Mouse (Mus musculus) MEL (cell line): ENCODE results near the gene 4930426L09Rik. TPM values are rescaled to one million over a fixed set of nuclear protein-coding genes. Genes with fewer than 3 reads are reported as not detected.

Source experiments
- DNase-seq: peaks from one replicate; pipeline ENCODE4 v3.0.0; 2011; ENCODE audit warnings: low read depth, low spot score
- H3K27ac ChIP-seq: 2 replicates; pipeline ENCODE4 v1.5.1; 2012; ENCODE audit warnings: low read depth, mild to moderate bottlenecking, control low read depth, low read length, moderate library complexity; ENCODE audit not compliant: control insufficient read depth
- H3K27me3 ChIP-seq, 2 experiments: fragments of 150-350 bp in 1 of 2; sonication (generic) in 1 of 2; 2 replicates each; pipeline ENCODE4 v1.6.1; 2012; ENCODE audit warnings: low read length in 2 of 2, mild to moderate bottlenecking in 2 of 2, improper control_type of control experiment in 1 of 2, moderate library complexity in 1 of 2; ENCODE audit not compliant: insufficient read depth in 2 of 2, control insufficient read depth in 1 of 2
- H3K36me3 ChIP-seq, 2 experiments: 2 replicates each; pipeline ENCODE4 v1.6.1; 2012 to 2014; ENCODE audit warnings: low read length in 2 of 2, improper control_type of control experiment in 1 of 2, inconsistent platforms in 1 of 2, mild to moderate bottlenecking in 1 of 2; ENCODE audit not compliant: insufficient read depth in 2 of 2, control insufficient read depth in 1 of 2
- H3K4me1 ChIP-seq, 2 experiments: fragments of 150-350 bp in 1 of 2; sonication (generic) in 1 of 2; 2 replicates each; pipeline ENCODE4 v1.6.1; 2012; ENCODE audit warnings: low read length in 2 of 2, improper control_type of control experiment in 1 of 2, mild to moderate bottlenecking in 1 of 2; ENCODE audit not compliant: insufficient read depth in 2 of 2, control insufficient read depth in 1 of 2
- H3K4me3 ChIP-seq, 2 experiments: fragments of 150-350 bp in 1 of 2; sonication (generic) in 1 of 2; 2 replicates each; pipeline ENCODE4 v1.5.1; 2012; ENCODE audit warnings: low read depth in 2 of 2, low read length in 2 of 2, mild to moderate bottlenecking in 2 of 2, moderate library complexity in 2 of 2, control low read depth in 1 of 2, improper control_type of control experiment in 1 of 2; ENCODE audit not compliant: control insufficient read depth in 1 of 2, insufficient read depth in 1 of 2
- H3K79me2 ChIP-seq: 2 replicates; pipeline ENCODE4 v1.6.1; 2012; ENCODE audit warnings: mild to moderate bottlenecking, low read length, moderate library complexity; ENCODE audit not compliant: control insufficient read depth, poor library complexity, insufficient read depth
- H3K9ac ChIP-seq: 2 replicates; pipeline ENCODE4 v1.6.1; 2012; ENCODE audit warnings: low read depth, mild to moderate bottlenecking, control low read depth, low read length, moderate library complexity; ENCODE audit not compliant: control insufficient read depth, poor library complexity, severe bottlenecking
- H3K9me3 ChIP-seq: fragments of 150-350 bp; sonication (generic); replicated peaks from 2 replicates; pipeline ENCODE4 v1.6.1; 2012; ENCODE audit warnings: mild to moderate bottlenecking, low read length, improper control_type of control experiment, moderate library complexity; ENCODE audit not compliant: insufficient read depth
- BHLHE40 ChIP-seq: IDR thresholded peaks from 2 replicates; pipeline ENCODE4 v1.6.1; 2012; ENCODE audit warnings: low read depth, mild to moderate bottlenecking, inconsistent platforms, low read length, improper control_type of control experiment, borderline replicate concordance
- CHD2 ChIP-seq: IDR thresholded peaks from 2 replicates; pipeline ENCODE4 v1.6.1; 2011; ENCODE audit warnings: low read length, improper control_type of control experiment
- CTCF ChIP-seq, 3 experiments: IDR thresholded peaks in 2 of 3; conservative IDR thresholded peaks in 1 of 3; 2 replicates each; pipeline ENCODE4 v1.5.1; 2011 to 2012; ENCODE audit warnings: low read length in 3 of 3, low read depth in 2 of 3, mild to moderate bottlenecking in 2 of 3, improper control_type of control experiment in 1 of 3, inconsistent platforms in 1 of 3, mixed read lengths in 1 of 3, moderate library complexity in 1 of 3; ENCODE audit not compliant: control insufficient read depth in 1 of 3, insufficient read depth in 1 of 3, poor library complexity in 1 of 3, severe bottlenecking in 1 of 3
- E2F4 ChIP-seq: IDR thresholded peaks from 2 replicates; pipeline ENCODE4 v1.6.1; 2011; ENCODE audit warnings: low read depth, low read length, improper control_type of control experiment, borderline replicate concordance
- ELF1 ChIP-seq: IDR thresholded peaks from 2 replicates; pipeline ENCODE4 v1.6.1; 2014; ENCODE audit warnings: low read depth, mild to moderate bottlenecking, inconsistent platforms, low read length, improper control_type of control experiment, moderate library complexity
- EP300 ChIP-seq, 2 experiments: IDR thresholded peaks; 2 replicates each; pipeline ENCODE4 v1.6.1; 2011; ENCODE audit warnings: improper control_type of control experiment in 2 of 2, low read length in 2 of 2, low read depth in 1 of 2, mild to moderate bottlenecking in 1 of 2
- ETS1 ChIP-seq: IDR thresholded peaks from 2 replicates; pipeline ENCODE4 v1.6.1; 2012; ENCODE audit warnings: low read depth, mild to moderate bottlenecking, inconsistent platforms, low read length, improper control_type of control experiment, moderate library complexity
- GABPA ChIP-seq: IDR thresholded peaks from 2 replicates; pipeline ENCODE4 v1.6.1; 2012; ENCODE audit warnings: low read depth, mild to moderate bottlenecking, inconsistent platforms, low read length, improper control_type of control experiment, moderate library complexity
- GATA1 ChIP-seq: IDR thresholded peaks from 2 replicates; pipeline ENCODE4 v1.6.1; 2011; ENCODE audit warnings: low read depth, low read length, improper control_type of control experiment
- KAT2A ChIP-seq: conservative IDR thresholded peaks from 2 replicates; pipeline ENCODE4 v1.6.1; 2012; ENCODE audit warnings: low read depth, low read length, improper control_type of control experiment, inconsistent platforms
- MAX ChIP-seq: IDR thresholded peaks from 2 replicates; pipeline ENCODE4 v1.6.1; 2011; ENCODE audit warnings: low read length, improper control_type of control experiment
- MEF2A ChIP-seq: IDR thresholded peaks from 2 replicates; pipeline ENCODE4 v1.6.1; 2014; ENCODE audit warnings: low read depth, mild to moderate bottlenecking, inconsistent platforms, low read length, improper control_type of control experiment; ENCODE audit not compliant: poor library complexity, insufficient replicate concordance, severe bottlenecking; ENCODE audit errors: extremely low read depth
- MYC ChIP-seq: IDR thresholded peaks from 2 replicates; pipeline ENCODE4 v1.6.1; 2011; ENCODE audit warnings: low read depth, mild to moderate bottlenecking, low read length, improper control_type of control experiment, moderate library complexity
- NELFE ChIP-seq: IDR thresholded peaks from 2 replicates; pipeline ENCODE4 v1.6.1; 2011; ENCODE audit warnings: low read depth, low read length, improper control_type of control experiment
- NRF1 ChIP-seq: IDR thresholded peaks from 2 replicates; pipeline ENCODE4 v1.6.1; 2014; ENCODE audit warnings: low read depth, mild to moderate bottlenecking, inconsistent platforms, low read length, improper control_type of control experiment, moderate library complexity; ENCODE audit not compliant: poor library complexity, insufficient read depth, severe bottlenecking
- POLR2AphosphoS2 ChIP-seq: IDR thresholded peaks from 2 replicates; pipeline ENCODE4 v1.6.1; 2011; ENCODE audit warnings: low read length, improper control_type of control experiment
- RAD21 ChIP-seq: IDR thresholded peaks from 2 replicates; pipeline ENCODE4 v1.6.1; 2011; ENCODE audit warnings: mild to moderate bottlenecking, low read depth, low read length, improper control_type of control experiment
- RCOR1 ChIP-seq: IDR thresholded peaks from 2 replicates; pipeline ENCODE4 v1.6.1; 2012; ENCODE audit warnings: low read depth, mild to moderate bottlenecking, inconsistent platforms, low read length, improper control_type of control experiment
- SIN3A ChIP-seq: IDR thresholded peaks from 2 replicates; pipeline ENCODE4 v1.6.1; 2012; ENCODE audit warnings: low read length, improper control_type of control experiment, inconsistent platforms
- SMC3 ChIP-seq: IDR thresholded peaks from 2 replicates; pipeline ENCODE4 v1.6.1; 2011; ENCODE audit warnings: low read depth, low read length, improper control_type of control experiment
- TAL1 ChIP-seq: IDR thresholded peaks from 2 replicates; pipeline ENCODE4 v1.6.1; 2012; ENCODE audit warnings: mild to moderate bottlenecking, inconsistent platforms, low read length, moderate library complexity, mixed read lengths
- USF1 ChIP-seq: IDR thresholded peaks from 2 replicates; pipeline ENCODE4 v1.6.1; 2014; ENCODE audit warnings: low read depth, mild to moderate bottlenecking, inconsistent platforms, low read length, improper control_type of control experiment, moderate library complexity
- ZKSCAN1 ChIP-seq: IDR thresholded peaks from 2 replicates; pipeline ENCODE4 v1.6.1; 2012; ENCODE audit warnings: low read depth, mild to moderate bottlenecking, inconsistent platforms, low read length, improper control_type of control experiment, moderate library complexity
- ZMIZ1 ChIP-seq: IDR thresholded peaks from 2 replicates; pipeline ENCODE4 v1.6.1; 2012; ENCODE audit warnings: low read depth, mild to moderate bottlenecking, inconsistent platforms, low read length, improper control_type of control experiment, moderate library complexity
- ZNF384 ChIP-seq: IDR thresholded peaks from 2 replicates; pipeline ENCODE4 v1.6.1; 2012; ENCODE audit warnings: low read depth, mild to moderate bottlenecking, inconsistent platforms, low read length, improper control_type of control experiment
- polyA plus RNA-seq, 2 experiments: library from polyadenylated mRNA; stranded (reverse) in 1 of 2; unstranded in 1 of 2; fragments of >175 nt in 1 of 2; fragments of >200 nt in 1 of 2; gene quantifications; 2 replicates each; pipeline versions ENCODE4 v1.2.1 to v1.2.4; 2012; ENCODE audit warnings: low replicate concordance in 2 of 2, low read depth in 1 of 2; ENCODE audit not compliant: insufficient read length in 2 of 2, insufficient read depth in 1 of 2, missing spikeins in 1 of 2
- total RNA-seq: library from RNA; depleted of rRNA; stranded (reverse); fragments of 300-350 nt; gene quantifications from 2 replicates; pipeline ENCODE4 v1.2.3, GENCODE M21; 2012

4930426L09Rik gene
- total and polyA plus RNA-seq, 3 experiments: 0.12 to 0.19 TPM; not detected in 1

DNA sequence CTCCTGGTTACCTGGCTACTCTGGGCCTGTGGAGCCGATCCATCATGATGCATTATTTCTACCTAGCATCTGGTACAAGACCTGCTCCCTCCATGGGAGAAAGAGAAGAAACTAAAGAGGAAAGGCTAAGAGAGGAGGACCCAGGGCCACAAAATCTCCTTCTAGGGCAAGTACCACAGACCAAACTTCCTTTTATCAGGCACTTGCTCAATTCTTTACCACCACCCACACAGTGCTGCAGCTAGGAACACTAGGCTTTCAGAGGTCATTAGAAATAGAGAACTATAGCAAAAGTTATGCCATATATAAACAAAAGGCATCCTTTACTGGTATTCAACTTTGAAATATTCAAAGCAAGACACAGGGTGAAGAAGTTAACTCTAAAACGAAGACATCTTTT is 22.0 kb upstream of the 4930426L09Rik start:
- H3K9ac ChIP-seq: no peak overlapping the region

DNA sequence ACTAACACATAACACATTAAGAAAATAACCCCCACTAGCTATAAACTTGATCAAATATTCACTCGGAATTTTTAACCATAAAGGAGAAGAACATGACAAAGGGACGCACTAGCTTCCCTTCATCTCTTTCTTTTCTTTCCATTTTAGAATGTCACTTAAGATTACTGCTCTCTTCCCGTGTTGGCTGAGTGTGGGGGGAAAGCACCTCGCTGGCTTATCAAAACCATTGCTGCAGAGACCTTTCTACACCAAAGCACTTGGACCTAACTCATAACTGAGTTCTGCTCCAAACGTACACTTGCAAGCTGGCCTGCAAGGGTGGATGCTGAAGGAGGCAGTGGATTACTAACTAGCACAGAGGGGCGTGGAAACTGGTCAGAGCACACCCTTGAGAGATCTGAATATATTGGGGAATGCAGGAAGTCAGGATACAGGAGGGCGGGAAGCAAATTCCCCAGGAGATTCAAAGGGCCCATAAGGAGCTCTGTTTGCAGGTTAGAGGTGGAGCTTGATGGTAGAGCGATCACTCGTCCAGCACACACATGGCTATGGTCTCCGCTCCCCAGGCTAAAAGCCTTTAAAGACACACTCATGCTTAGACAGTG is 20.8 kb upstream of the 4930426L09Rik start:
- no peak for TF ChIP-seq SIN3A
- TF ChIP-seq POLR2AphosphoS2: no peak
- no peak for TF ChIP-seq RCOR1
- no peak for TF ChIP-seq MYC
- no peak for TF ChIP-seq RAD21
- no peak for TF ChIP-seq E2F4
- TF ChIP-seq SMC3: no peak
- TF ChIP-seq ETS1: no peak
- no peak for TF ChIP-seq ELF1
- TF ChIP-seq MEF2A: no peak
- TF ChIP-seq KAT2A: no peak
- TF ChIP-seq ZNF384: no peak
- no peak for TF ChIP-seq NRF1
- no peak for TF ChIP-seq CHD2
- no peak for TF ChIP-seq MAX
- TF ChIP-seq BHLHE40: no peak
- no peak for TF ChIP-seq USF1
- TF ChIP-seq NELFE: no peak
- no peak for TF ChIP-seq ZMIZ1
- no peak for TF ChIP-seq GABPA
- no peaks in the 10 kb centered on the region for H3K9me3 ChIP-seq
- DNase-seq: no peak
- H3K36me3 ChIP-seq: peaks cover 3 to 40% of the 10 kb centered on the region in 2 experiments; a peak in 2 of 4 replicates
- peaks cover 34% of the 10 kb centered on the region for H3K79me2 ChIP-seq
- H3K4me1 ChIP-seq: peaks cover 37 to 43% of the 10 kb centered on the region in 2 experiments
- H3K9ac ChIP-seq: no peak overlapping the region
- no peak overlapping the region for H3K27ac ChIP-seq
- no peaks in the 10 kb centered on the region for H3K27me3 ChIP-seq
- no peak overlapping the region for H3K4me3 ChIP-seq

More for the DNA sequence above, 22.0 kb upstream of the 4930426L09Rik start:
- Histone ChIP-seq H3K9me3 (no peaks in the 10 kb centered on the region), H3K27me3 (no peaks in the 10 kb centered on the region), H3K79me2 (peaks cover 34% of the 10 kb centered on the region), H3K27ac (no peak overlapping the region), H3K36me3 (peaks cover 3 to 40% of the 10 kb centered on the region in 2 experiments; a peak in 2 of 4 replicates), H3K4me3 (no peak overlapping the region), H3K4me1 (peaks cover 37 to 43% of the 10 kb centered on the region in 2 experiments)
- TF ChIP-seq SIN3A: no peak
- TF ChIP-seq KAT2A: no peak
- TF ChIP-seq CTCF (IDR thresholded peaks at IDR 0.05 in 2 of 3, conservative IDR thresholded peaks at IDR 0.05 in 1 of 3; ENCODE audit: control insufficient read depth in 1 of 3, insufficient read depth in 1 of 3, low read depth in 2 of 3, low read length in 3 of 3, poor library complexity in 1 of 3, severe bottlenecking in 1 of 3): no peak
- TF ChIP-seq GATA1: peak; percentile 36; the same call in 1 of the 2 replicates
- TF ChIP-seq POLR2AphosphoS2: no peak
- TF ChIP-seq ZNF384: no peak
- TF ChIP-seq TAL1: no peak
- no peak for TF ChIP-seq E2F4
- peak; percentile 34 to 59; a peak in 2 of 4 replicates for TF ChIP-seq EP300 (IDR thresholded peaks at IDR 0.05; ENCODE audit: low read depth in 1 of 2, low read length in 2 of 2)
- no peak for TF ChIP-seq ZKSCAN1
- no peak for TF ChIP-seq GABPA
- DNase-seq: peak; percentile 71
